Mouse (Mus musculus) C2C12 (cell line): ENCODE measurements around the gene Frmd4a. TPM values are rescaled to one million over a fixed set of nuclear protein-coding genes. Genes with fewer than 3 reads are reported as not detected.

Source experiments
- H3K27me3 ChIP-seq: one replicate; pipeline ENCODE4 v1.6.1; 2011; ENCODE audit not compliant: control insufficient read depth, insufficient read depth, insufficient read length
- H3K36me3 ChIP-seq: one replicate; pipeline ENCODE4 v1.6.1; 2011; ENCODE audit not compliant: control insufficient read depth, insufficient read depth
- H3K4me3 ChIP-seq: one replicate; pipeline ENCODE4 v1.5.1; 2011; ENCODE audit warnings: mild to moderate bottlenecking, control low read depth; ENCODE audit not compliant: poor library complexity, insufficient read depth, severe bottlenecking
- H3K79me2 ChIP-seq: one replicate; pipeline ENCODE4 v1.6.1; 2011; ENCODE audit not compliant: control insufficient read depth, insufficient read depth
- H3K79me3 ChIP-seq: one replicate; pipeline ENCODE4 v1.6.1; 2011; ENCODE audit warnings: low read depth, control low read depth
- H3ac ChIP-seq: one replicate; pipeline ENCODE3; 2011; ENCODE audit warnings: low read depth; ENCODE audit not compliant: control insufficient read depth, insufficient read length
- CEBPB ChIP-seq: IDR thresholded peaks from one replicate; pipeline ENCODE4 v1.6.1; 2011; ENCODE audit warnings: low read depth, mild to moderate bottlenecking, control low read depth, moderate library complexity
- CTCF ChIP-seq: IDR thresholded peaks from one replicate; pipeline ENCODE4 v1.5.1; 2011; ENCODE audit not compliant: control insufficient read depth, insufficient read depth, insufficient read length
- FOSL1 ChIP-seq: IDR thresholded peaks from one replicate; pipeline ENCODE4 v1.8.0; 2011; ENCODE audit warnings: mild to moderate bottlenecking, low read length; ENCODE audit not compliant: poor library complexity, insufficient read depth, severe bottlenecking
- MAX ChIP-seq: IDR thresholded peaks from one replicate; pipeline ENCODE4 v1.6.1; 2011; ENCODE audit warnings: mild to moderate bottlenecking, control low read depth
- MYOD1 ChIP-seq: IDR thresholded peaks from one replicate; pipeline ENCODE4 v1.6.1; 2011; ENCODE audit warnings: low read depth; ENCODE audit not compliant: control insufficient read depth, insufficient read length
- MYOG ChIP-seq: IDR thresholded peaks from one replicate; pipeline ENCODE4 v1.6.1; 2011; ENCODE audit not compliant: control insufficient read depth, insufficient read length; ENCODE audit errors: extremely low read depth
- USF1 ChIP-seq: IDR thresholded peaks from one replicate; pipeline ENCODE4 v1.6.1; 2011; ENCODE audit warnings: low read depth, mild to moderate bottlenecking, control low read depth, moderate library complexity
- polyA plus RNA-seq: library from polyadenylated mRNA; unstranded; fragments of >200 nt; fragmentation: generic; extraction: Trizol; gene quantifications from one replicate; pipeline ENCODE4 v1.2.1, GENCODE M21; 2012; ENCODE audit warnings: missing spikeins

Gene Frmd4a
- polyA plus RNA-seq, 1 experiment = 32.7 TPM

DNA sequence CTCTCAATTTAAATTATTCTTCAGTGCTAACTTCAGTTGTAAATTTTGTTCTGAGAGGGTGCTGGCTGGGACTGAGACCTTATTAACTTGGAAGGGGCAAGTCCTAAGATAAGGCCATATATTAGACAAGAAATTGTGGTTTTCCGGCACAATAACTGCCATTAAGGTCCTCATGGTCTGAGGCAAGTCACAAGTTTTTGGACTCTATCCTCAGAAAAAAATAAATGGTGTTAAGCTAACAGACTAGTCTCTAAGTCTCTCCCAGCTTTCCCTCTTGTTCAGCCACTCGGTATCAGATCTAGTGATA, 493.5 kb downstream of the Frmd4a start:
- peaks cover 58% of the 10 kb centered on the region for H3K36me3 ChIP-seq
- H3K4me3 ChIP-seq = no peak overlapping the region
- no peak for TF ChIP-seq MAX
- no peak for TF ChIP-seq USF1
- TF ChIP-seq CTCF = no peak
- no peak for TF ChIP-seq MYOG
- TF ChIP-seq MYOD1 = no peak
- TF ChIP-seq CEBPB = no peak
- TF ChIP-seq FOSL1 = no peak
- H3K79me2 ChIP-seq = peaks cover 4% of the 10 kb centered on the region
- peaks cover 3% of the 10 kb centered on the region for H3K79me3 ChIP-seq
- H3K27me3 ChIP-seq = no peaks in the 10 kb centered on the region
- H3ac ChIP-seq = no peak overlapping the region

DNA sequence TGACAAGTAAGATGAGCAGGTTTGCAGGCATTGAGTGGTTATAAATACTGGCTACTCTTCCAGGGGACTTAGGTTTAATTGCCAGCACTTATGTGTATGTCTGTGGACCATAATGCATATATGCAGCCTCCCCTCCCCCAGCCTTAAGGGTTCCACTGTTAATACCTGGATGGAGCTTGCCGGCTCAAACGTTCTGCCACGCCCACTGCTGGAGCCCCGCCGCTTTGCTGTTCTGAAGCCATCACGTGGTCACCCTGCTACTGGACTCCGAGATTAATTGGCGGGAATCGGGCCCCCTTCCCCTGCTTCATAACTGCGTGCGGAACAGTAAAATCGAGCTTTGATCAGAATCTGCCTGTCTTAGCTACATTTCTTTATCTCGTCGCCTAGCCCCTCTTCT, 495.1 kb downstream of the Frmd4a start:
- no peaks in the 10 kb centered on the region for H3K79me2 ChIP-seq
- no peak overlapping the region for H3K4me3 ChIP-seq
- peaks cover 47% of the 10 kb centered on the region for H3K36me3 ChIP-seq
- no peak overlapping the region for H3ac ChIP-seq
- TF ChIP-seq MYOG = no peak
- TF ChIP-seq FOSL1 = no peak
- no peak for TF ChIP-seq CTCF
- TF ChIP-seq CEBPB = no peak
- TF ChIP-seq MYOD1 = no peak
- TF ChIP-seq MAX = no peak
- TF ChIP-seq USF1 = no peak
- peaks cover 3% of the 10 kb centered on the region for H3K79me3 ChIP-seq
- H3K27me3 ChIP-seq = no peaks in the 10 kb centered on the region

DNA sequence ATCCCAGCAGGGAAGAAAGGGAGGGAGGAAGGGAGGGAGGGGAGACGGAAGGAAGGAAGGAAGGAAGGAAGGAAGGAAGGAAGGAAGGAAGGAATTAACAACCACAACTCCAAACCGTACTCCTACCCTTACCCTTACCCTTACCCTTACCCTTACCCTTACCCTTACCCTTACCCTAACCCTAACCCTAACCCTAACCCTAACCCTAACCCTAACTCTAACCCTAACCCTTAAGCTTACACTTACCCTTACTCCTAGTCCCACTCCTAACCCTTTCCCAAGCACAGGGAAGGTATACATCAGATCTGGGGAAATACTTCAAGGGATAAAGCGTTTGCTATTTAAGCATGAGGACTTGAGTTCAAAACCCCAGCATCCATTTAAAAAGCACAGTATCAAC, 498.4 kb downstream of the Frmd4a start:
- TF ChIP-seq CEBPB (no peak), MYOD1 (no peak), CTCF (no peak), MAX (no peak), MYOG (no peak), USF1 (no peak), FOSL1 (no peak)
- H3K4me3 ChIP-seq = no peak overlapping the region
- no peak overlapping the region for H3ac ChIP-seq
- H3K36me3 ChIP-seq = peaks cover 45% of the 10 kb centered on the region
- H3K79me2 ChIP-seq = peaks cover 10% of the 10 kb centered on the region
- peaks cover 5% of the 10 kb centered on the region for H3K79me3 ChIP-seq
- no peaks in the 10 kb centered on the region for H3K27me3 ChIP-seq

DNA sequence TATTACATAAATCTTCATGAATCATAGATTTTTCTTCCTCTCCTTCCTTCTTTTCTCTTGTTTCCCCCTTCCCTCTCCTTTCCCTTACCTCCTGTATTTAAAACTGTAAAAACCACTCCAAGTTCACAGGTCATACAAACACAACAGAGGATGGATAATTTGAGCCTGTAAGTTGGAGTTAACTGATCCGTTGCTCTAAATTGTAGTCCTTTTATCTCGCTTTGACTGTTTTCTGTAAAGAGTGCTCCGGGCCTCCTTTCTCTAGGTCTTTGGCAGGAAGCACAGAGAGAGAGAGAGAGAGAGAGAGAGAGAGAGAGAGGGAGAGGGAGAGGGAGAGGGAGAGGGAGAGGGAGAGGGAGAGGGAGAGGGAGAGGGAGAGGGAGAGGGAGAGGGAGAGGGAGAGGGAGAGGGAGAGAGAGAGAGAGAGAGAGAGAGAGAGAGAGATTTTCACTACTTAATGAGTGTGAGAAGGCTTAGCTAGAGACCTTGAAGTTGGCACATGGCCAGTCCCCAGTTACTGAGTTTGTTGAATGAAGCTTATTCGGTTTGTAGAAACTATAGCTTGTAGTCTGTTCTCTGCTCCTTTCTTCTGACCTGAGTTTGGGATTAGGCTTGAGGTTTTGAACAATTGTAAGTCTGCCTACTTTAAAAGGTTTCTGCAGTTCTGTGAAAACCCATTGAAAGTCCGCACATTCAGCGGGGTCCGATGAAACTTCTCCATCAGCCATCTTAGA, 499.5 kb downstream of the Frmd4a start:
- TF ChIP-seq CEBPB (no peak), CTCF (no peak), USF1 (no peak), MYOD1 (no peak), FOSL1 (no peak), MYOG (no peak), MAX (no peak)
- Histone ChIP-seq H3K4me3 (no peak overlapping the region), H3ac (no peak overlapping the region), H3K27me3 (no peaks in the 10 kb centered on the region), H3K79me3 (peaks cover 7% of the 10 kb centered on the region), H3K36me3 (peaks cover 55% of the 10 kb centered on the region), H3K79me2 (peaks cover 10% of the 10 kb centered on the region)

DNA sequence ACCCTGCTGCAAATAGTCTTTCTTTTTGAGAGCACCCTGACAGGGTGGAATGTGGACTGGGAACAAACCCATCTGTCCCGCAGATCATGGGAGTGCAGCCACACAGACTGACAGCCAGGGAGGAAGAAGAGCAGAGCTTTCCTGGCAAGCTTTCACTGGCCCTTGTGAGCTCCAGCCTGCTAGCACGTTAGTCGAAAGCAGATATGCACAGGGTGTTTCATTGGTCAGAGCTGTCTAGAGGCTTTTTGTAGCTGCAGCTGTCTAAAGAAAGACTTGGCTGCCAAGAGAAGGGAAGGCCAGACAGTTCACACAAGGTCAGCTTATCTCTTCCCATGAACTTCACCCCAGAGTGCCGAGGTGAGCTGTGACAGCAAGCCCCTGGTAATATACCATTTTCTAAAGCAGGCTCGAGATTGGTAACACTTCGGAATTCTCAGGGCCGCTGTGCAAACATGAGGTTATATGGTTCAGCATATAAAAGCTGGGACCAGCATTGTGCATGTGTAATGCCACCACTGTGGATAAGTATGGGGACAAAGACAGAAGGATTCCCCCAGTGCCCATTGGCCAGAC, 500.1 kb downstream of the Frmd4a start:
- peaks cover 55% of the 10 kb centered on the region for H3K36me3 ChIP-seq
- TF ChIP-seq MYOG (no peak), MAX (no peak), CTCF (no peak), MYOD1 (no peak), CEBPB (no peak)
- H3K4me3 ChIP-seq = no peak overlapping the region
- H3K79me3 ChIP-seq = peaks cover 5% of the 10 kb centered on the region
- peaks cover 10% of the 10 kb centered on the region for H3K79me2 ChIP-seq
- H3ac ChIP-seq = no peak overlapping the region
- H3K27me3 ChIP-seq = no peaks in the 10 kb centered on the region
